Mouse (Mus musculus): ENCODE measurements around the gene Tgif2lx2.
"Not testable (repeated sequence)": the region's sequence is repeated elsewhere in the genome, so short reads cannot be mapped to it uniquely, and the experiment has no call there.

Tgif2lx2 gene

GRCm38 (mm10) chrX:118426927-118427326, at the start of gene Tgif2lx2:
Gene Tgif2lx2 (plus strand): TSS chrX:118427227.
- H3K9me3 ChIP-seq (ENCODE audit: low read length); H3K4me3 ChIP-seq (replicated peaks; ENCODE audit: low read length): not testable (repeated sequence)

More at GRCm38 (mm10) chrX:118426927-118427326, at the start of gene Tgif2lx2:
- H3K27me3 ChIP-seq (ENCODE audit: insufficient read depth, low read length); H3K4me1 ChIP-seq (replicated peaks; ENCODE audit: low read depth, low read length); H3K36me3 ChIP-seq (ENCODE audit: insufficient read depth, low read length): not testable (repeated sequence)
